Mouse (Mus musculus): Measurements from ENCODE around the gene Cyb5r4. TPM values are rescaled to one million over a fixed set of nuclear protein-coding genes. Genes with fewer than 3 reads are reported as not detected.
"Not testable (repeated sequence)": the region's sequence is repeated elsewhere in the genome, so short reads cannot be mapped to it uniquely, and the experiment has no call there.

The Cyb5r4 gene
- total RNA-seq, 2 experiments from 2014 or later: 27.2 to 29.3 TPM

DNA sequence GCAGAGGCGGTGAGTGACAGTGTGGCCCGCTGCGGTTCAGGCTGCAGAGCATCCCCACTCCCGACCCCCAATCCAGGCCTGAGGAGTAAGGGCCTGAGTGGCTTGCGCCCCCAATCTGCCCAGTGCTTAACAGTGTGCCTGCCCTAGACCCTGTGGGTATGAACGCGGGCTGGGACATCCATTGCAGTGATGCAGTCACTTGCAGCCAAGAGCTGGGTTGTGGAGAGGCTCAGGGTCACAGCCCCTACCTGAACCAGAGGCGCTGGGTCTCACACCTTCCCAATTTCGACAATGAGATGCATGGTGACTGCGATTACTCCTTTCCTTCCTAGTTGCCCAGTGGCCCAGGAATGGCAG lies 5.9 kb upstream of the Cyb5r4 start:
- DNase-seq: no peak
- intact Hi-C loops (cut with DNase I): no loop called here

DNA sequence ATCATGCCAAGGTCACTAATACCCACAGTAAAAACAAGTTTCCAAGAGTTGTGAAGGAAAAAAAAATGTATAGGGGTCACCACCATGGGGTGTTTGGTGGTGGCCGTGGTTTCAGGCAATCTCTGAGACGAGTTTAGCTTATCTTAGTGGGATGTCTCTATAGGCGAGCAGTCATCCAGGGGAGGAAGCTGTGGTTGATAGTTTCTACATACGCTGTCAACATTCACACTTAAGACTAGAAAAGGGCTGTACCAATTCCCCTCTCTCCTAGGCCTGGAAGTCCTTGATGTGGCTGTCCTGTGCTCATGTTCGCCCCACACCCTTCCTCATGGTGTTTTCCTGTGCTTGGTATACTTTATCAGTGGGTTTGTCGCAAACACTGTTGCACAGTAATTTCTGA lies 4.0 kb downstream of the Cyb5r4 start:
- no peak for DNase-seq
- intact Hi-C loops (cut with DNase I): loop anchor here (2.0 to 5.0 kb wide), 2 partner anchors 117 to 223 kb away; partner anchors contain the start of gene Mrap2

DNA sequence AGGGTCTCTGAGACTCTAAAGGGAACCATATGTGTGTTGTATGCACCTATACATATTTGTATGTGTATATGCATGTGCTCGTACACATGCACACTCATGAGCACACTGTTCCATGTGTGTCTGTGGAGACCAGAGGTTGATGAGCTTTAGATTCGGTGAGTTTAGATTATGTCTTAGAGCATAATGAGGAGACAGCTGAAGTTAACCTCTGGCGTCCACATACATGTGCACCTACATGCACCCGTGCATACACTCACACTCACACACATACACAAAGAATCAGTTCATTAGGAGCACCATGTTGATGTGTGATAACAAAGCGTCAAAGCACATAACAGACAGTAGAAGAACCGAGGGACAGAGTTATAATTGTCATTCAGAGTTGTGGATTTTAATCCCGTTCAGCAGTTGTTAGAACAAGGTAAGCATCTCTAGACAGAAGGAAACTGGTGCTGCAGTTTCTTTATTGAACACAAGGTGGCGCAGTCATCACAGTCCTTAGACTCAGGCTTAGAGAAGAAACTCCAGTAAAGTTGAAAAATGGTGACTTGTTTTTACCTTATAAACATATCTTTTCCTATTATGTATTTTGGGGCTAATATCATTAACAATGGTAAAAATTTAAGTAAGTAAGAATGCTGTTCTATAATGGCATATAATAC lies 5.7 kb downstream of the Cyb5r4 start:
- intact Hi-C loops (cut with DNase I): loop anchor here (2.0 to 5.0 kb wide), 2 partner anchors 115 to 221 kb away; partner anchors contain the start of gene Mrap2
- DNase-seq: peak; percentile 60 to 68

DNA sequence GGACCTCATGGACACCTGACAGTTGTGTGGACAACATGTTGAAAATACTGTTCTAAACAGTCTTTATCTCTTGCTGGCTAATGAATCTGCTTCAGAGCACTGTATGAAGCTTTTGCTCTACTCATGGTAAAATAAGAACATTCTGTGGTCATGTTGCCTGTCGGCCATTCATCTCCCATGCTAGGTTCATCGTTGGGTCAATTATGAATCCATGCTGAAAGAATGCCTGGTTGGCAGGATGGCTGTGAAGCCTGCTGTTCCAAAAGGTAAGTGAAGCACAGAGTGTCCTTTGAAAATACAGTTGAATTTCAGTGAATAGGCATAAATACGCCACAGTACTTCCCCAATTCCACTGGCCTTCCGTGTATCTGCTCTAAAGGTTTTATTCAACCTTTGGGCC lies 10.4 kb downstream of the Cyb5r4 start:
- peak in 1 of 2 experiments; percentile 8 for DNase-seq
- intact Hi-C loops (cut with DNase I): no loop called here

DNA sequence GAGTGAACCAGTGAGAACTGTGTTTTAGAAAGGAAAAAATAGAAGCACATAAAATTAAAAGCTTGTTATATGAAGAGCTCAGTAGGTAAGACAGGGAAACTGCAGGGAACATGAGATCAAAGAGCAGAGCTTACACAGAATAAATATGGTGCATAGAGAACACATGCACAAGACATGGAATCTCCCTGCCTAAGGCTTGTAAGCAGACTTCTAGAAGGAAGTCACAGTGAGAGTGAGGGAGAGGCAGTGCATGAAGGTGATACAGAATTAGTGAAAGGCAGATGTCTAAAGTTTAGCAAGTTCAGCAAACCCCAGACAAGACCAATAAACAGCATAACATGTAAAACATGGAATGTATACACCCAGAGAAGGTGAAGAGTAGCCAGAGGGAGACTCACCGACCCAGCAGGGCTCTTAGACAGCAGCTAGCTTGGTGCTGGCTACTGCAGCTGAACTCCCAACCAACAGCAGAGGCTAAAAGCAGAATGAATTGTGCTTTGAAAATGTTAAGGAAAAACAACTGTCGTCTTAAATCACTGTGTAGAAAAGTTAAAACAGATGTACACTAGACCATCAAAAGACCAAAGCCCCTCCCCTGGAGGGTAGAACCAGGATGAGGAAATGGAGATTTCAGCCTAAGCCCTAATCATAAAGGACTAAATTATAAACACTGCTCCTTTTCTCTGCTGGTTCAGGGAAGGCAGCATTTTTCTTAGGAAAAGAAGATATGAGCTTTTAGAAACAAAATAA lies 13.2 kb downstream of the Cyb5r4 start:
- intact Hi-C loops (cut with DNase I): no loop called here
- DNase-seq: no peak

DNA sequence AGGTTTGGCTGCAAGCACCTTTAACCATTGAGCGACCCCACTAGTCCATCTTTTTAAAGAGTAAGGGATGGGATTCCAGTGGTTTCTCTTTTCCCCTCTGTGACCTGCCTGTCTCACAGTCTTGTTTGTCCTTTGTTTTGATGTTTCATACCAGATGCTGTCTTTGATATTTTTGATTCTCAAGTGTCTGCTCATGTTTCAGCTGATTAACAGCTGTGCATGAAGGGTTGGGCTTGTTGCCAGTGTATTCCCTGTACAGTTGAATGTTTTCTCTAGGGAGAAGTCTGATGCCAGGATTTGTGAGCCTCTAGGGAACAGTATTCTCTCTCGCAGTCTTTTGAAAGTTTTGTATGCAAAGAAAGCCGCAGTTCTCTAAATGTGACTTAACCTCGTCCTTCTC lies 27.6 kb downstream of the Cyb5r4 start:
- intact Hi-C loops (cut with DNase I): no loop called here
- peak; percentile 41 to 47 for DNase-seq

DNA sequence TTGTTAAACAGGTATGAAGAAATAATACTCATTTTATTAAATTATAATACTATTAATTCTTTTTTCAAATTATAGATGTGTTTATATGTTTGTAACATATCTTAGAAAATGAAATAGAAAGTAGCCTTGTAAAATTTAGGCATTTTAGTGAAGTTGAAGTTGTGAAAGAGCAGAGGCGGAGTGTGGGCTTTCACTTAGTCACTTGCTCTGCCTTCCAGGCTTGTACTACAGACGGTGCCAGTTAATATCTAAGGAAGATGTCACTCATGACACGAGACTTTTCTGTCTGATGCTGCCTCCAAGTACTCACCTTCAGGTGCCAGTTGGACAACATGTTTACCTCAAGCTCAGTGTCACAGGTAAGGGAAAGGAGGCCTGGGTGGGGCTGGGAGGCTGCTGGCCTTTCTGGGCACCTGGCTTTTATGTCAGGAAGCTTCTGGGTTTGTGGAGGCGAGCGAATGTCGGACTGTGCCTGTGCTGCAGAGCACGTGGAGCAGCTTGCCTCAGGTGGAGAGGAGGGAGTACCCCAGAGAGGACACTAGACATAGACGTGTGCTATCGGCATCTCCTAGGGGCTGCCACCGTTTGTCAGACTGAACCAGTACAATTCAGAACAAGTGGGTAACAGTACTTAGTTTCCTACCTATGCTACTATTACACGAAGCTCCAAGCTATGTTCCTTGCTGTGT lies 33.9 kb downstream of the Cyb5r4 start:
- no peak for DNase-seq
- intact Hi-C loops (cut with DNase I): no loop called here

DNA sequence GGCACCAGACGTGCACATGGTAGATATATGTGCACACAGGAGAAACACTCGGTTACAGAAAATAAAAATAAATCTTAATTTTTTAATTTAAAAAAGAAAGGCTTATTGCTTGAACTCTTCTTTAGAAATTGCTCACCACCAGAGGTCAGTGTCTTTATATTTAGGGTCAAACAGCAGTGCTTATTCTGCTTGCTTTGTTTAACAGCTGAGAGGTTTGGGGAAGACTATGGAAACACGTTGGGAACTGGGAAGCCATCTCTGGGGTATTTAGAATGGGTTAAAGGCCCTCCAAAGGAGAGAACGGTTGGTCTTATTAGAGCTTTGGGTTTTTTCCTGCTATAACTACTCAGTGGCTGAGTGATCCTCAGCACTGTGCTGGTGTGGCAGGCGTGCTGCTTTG lies 40.5 kb downstream of the Cyb5r4 start:
- DNase-seq: no peak
- intact Hi-C loops (cut with DNase I): no loop called here

DNA sequence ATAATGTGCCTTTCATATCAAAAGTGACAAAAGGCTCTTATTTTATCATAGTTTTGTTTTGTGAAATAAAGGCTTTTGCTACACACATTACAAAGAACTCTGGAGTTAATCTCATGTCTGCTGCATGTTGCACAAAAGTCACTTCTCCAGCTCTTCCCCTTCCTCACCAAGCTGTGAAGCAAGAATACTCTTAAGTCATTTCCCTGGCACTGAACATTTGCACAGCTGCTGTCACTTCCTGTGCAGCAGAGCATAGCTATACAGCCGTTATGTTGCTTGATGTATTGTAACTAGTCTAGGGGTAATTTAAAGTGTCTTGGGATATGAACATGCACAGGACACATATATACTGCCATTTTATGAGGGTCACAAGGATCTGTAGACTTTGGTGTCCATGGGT lies 46.3 kb downstream of the Cyb5r4 start:
- intact Hi-C loops (cut with DNase I): no loop called here
- DNase-seq: no peak

DNA sequence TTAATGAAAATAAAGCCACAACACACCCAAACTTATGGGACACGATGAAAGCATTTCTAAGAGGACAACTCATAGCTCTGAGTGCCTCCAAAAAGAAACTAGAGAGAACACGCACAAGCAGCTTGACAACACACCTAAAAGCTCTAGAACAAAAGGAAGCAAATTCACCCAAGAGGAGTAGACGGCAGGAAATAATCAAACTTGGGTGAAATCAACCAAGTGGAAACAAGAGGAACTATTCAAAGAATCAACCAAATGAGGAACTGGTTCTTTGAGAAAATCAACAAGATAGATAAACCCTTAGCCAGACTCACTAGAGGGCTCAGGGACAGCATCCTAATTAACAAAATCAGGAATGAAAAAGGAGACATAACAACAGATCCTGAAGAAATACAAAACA lies 49.8 kb downstream of the Cyb5r4 start:
- intact Hi-C loops (cut with DNase I); DNase-seq: not testable (repeated sequence)

DNA sequence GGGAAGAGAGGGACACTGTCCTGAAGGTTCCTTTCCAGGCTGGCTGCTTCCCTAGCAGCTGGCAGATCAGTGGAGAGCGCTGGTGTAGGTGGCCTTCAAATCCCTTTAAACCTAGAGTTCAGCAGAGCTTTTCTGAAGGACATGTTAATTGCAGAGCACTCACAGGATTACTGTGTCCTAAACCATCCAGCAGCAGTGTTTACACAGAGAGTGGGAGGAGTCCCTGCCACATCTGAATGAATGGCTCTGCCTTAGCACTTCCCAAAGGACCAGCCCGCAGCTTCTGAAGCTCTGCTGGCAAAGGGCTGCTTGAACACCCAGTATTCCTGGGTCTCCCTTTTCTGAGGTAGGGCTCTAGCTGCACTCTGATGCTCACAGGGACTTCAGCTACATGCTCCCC lies 56.1 kb downstream of the Cyb5r4 start:
- intact Hi-C loops (cut with DNase I): no loop called here
- DNase-seq: peak; percentile 18 to 35

DNA sequence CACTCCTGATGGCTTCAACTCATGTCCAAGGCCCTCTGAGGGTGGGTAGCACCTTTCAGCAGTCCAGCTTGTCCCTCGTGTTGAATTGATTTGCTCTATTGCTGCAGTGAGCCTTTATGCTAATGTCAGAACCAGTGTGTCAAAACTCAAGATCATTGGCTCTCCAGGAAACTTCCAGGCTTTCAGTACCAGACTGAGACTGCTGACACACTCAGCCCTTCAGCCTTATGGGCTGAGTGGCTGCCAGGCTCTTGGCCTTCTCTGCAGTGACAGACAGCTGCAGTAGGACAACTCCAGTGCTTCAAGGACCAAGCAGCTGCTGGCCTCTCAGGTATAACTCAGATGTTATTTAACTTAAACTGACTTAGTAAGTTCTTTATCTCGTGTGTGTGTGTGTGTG lies 57.7 kb downstream of the Cyb5r4 start:
- intact Hi-C loops (cut with DNase I): no loop called here

DNA sequence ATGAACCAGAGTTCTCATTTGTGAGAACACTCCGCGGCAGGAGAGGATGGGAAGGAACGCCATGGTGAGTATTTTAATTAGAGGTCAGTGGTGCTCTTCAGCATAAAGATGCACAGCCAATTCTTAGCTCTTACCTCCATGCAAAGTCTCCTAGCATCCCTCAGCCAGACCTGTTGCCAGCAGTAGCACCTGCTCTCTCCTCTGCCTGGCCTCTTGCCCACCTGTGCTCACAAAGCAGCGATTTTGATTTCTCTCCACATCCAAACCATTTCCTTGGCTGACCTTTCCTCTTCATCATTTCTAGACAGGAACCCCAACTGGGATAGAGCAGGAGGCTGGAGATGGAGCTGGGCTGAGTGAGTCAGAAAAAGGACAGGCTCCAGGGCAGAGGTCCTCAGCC lies 65.2 kb downstream of the Cyb5r4 start:
- no peak for DNase-seq

More for the DNA sequence above, 57.7 kb downstream of the Cyb5r4 start:
- peak in 1 of 2 experiments; percentile 15 for DNase-seq

DNA sequence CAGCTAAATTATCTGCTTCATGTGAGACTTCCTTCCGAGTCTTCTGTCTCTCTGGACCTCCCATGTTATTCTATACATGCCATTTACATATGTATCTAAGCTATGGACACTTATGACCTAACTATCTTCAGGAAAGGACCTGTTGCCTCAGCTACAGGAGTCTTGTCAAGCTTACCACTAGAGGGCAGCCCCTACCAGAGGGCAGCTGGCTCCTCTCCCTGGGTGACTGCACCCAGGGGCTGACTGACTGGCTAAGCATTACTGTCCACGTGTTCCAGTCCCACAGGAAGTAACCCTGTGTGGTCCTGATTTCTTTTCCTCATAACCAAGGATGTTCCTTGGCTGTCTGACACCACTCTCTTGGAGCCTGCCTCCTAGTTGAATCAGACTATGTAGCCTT lies 76.2 kb downstream of the Cyb5r4 start:
- DNase-seq: peak; percentile 27 to 56

More for the DNA sequence above, 65.2 kb downstream of the Cyb5r4 start:
- intact Hi-C loops (cut with DNase I): no loop called here

DNA sequence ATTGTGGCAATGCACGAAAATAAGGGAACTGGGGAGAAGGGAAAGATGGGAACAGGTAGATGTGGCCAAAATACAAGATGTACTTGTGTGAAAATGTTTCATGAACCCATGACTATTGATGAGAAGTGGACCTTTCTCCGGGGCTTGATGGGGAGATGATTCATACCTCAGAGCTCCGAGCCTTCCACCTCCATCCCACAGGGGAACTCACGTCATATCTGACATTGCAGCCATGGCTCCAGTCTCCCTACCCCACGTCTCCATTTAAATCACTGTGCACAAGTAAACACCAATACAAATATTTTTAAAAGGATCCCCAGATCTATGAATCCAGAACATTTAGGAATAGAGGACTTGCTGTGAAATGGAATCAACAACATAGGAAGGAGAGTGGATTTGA lies 93.2 kb downstream of the Cyb5r4 start:
- DNase-seq: no peak
- intact Hi-C loops (cut with DNase I): no loop called here

More for the DNA sequence above, 76.2 kb downstream of the Cyb5r4 start:
- intact Hi-C loops (cut with DNase I): loop anchor here (5.0 kb wide), 1 partner anchor 149 kb away; no protein-coding TSS in a partner anchor

DNA sequence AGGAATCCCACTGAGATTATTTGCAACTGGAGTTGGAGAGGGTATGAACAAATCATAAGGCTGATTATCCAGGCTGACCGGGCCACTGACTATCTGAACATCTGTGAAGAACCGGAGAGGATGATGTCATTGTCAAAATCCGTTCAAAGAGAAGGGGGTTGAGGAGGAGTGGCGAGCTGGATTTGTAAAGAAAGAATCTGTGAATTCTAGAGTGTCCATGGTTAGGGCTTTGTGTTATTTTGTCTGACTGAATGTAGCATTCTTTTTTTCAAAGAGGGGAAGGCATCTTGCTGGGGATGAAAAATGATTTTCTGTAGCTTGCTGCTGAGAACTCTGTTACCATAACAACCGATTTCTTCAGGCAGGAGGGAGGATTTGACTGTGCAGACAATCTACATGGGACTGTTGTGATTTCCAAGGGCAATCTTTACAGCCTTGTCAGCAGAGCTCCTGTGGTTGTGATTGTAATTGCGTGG lies 93.7 kb downstream of the Cyb5r4 start:
- intact Hi-C loops (cut with DNase I): no loop called here
- no peak for DNase-seq

DNA sequence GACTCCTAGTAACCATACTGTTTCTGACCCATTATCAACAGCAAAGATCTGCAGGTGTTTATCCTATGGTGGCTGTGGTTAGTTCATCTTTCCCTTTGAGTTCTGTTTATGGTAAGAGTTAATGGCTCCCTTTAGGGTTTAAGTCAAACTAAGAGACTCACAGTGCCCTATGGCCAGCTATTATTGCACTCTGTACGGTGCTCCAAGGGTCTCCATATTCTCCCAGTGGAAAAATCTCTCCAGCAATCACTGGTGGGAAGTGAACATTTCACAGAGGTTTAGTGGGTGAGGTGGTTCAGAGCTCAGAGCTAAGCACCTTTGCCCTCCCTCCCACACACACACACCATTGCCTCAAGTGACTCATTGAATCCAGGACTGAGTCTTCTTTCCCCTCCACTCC lies 94.2 kb downstream of the Cyb5r4 start:
- intact Hi-C loops (cut with DNase I): no loop called here
- DNase-seq: no peak

DNA sequence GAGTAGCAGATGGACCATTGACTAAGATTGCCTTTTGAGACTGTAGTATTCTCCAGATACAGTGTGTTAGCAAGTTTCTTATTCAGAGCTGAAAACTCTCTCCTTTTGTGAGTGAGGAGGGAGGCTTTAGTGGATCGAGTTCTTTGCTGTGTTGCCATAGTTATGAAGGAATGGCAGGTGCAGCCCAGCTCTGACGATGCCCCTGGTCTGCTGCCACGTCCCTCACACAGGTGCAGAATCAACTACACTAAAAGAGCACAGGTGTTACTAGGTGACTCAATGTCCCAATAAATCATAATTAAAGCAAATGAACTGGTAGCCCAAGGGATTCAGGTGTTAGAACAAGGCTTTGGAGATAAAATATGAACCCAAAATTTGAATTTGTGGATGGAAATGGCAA lies 97.2 kb downstream of the Cyb5r4 start:
- DNase-seq: no peak
- intact Hi-C loops (cut with DNase I): no loop called here

DNA sequence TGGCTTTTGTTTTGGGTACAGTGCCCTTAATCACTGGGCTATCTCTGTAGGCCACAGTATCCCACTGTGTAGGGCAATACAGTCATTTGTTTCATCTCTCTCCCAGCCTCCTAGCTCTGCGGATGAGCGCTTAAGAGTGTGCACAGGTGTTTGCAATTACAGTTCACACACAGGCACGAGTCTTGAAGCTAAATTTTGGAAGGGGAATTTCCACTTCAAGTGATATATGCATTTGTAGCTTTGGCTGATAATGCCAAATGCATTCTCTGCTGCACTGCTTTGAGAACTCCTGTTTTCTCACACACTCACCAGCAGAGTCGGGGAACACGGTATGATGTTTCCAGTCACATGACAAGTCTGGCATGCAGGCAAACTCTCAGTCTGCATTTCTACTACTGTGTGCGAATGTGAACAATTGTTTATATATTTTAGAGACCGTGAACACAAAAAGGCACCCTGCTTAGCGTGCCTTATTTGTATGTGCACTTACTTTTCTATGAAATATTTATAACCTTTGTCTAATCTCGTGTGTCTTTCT lies 100.2 kb downstream of the Cyb5r4 start:
- intact Hi-C loops (cut with DNase I): no loop called here
- no peak for DNase-seq

DNA sequence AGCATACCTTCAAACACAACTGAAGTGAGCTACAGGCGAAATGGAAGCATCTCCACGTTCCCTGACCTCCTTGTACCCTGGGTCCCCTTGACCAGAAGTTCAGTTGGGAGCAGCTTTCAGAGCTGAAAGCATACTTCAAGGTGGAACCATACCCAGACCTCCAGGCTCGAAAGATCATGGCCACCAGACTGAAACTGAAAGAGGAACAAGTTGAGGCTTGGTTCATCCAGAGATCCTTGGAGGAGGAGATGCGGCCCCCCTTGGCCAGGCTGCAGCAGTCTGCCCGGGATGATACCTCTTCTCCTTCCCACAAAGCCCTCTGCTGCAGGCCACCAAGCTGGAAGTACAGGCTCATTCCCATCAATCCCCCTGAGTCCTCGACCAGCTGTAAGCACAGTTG lies 105.2 kb downstream of the Cyb5r4 start:
- intact Hi-C loops (cut with DNase I); DNase-seq: not testable (repeated sequence)
